Mouse (Mus musculus) liver, adult 2 months (tissue): Measurements from ENCODE around the gene Prlhr. TPM values are rescaled to one million over a fixed set of nuclear protein-coding genes. Genes with fewer than 3 reads are reported as not detected.

Experiments used
- DNase-seq: peaks from one replicate; pipeline ENCODE4 v3.0.0-alpha.2; 2011; ENCODE audit warnings: low read depth, low spot score; ENCODE audit errors: extremely low read depth
- H3K27ac ChIP-seq: fragments of 200-500 bp; replicated peaks from 2 replicates; pipeline ENCODE4 v1.5.1; 2012; ENCODE audit warnings: low read depth, mild to moderate bottlenecking, control low read depth, inconsistent platforms, low read length; ENCODE audit not compliant: insufficient read depth
- H3K27me3 ChIP-seq: fragments of 200-500 bp; 2 replicates; pipeline ENCODE4 v1.6.1; 2012; ENCODE audit warnings: mild to moderate bottlenecking, moderate library complexity, low read length, inconsistent platforms; ENCODE audit not compliant: control insufficient read depth, insufficient read depth
- H3K36me3 ChIP-seq: fragments of 200-500 bp; 2 replicates; pipeline ENCODE4 v1.6.1; 2012; ENCODE audit warnings: low read length, inconsistent platforms; ENCODE audit not compliant: control insufficient read depth, insufficient read depth
- H3K4me1 ChIP-seq: fragments of 200-500 bp; 2 replicates; pipeline ENCODE4 v1.6.1; 2011; ENCODE audit warnings: low read length; ENCODE audit not compliant: control insufficient read depth, insufficient read depth
- H3K4me3 ChIP-seq: fragments of 200-500 bp; 2 replicates; pipeline ENCODE4 v1.5.1; 2011; ENCODE audit warnings: low read depth, mild to moderate bottlenecking, control low read depth, low read length, moderate library complexity; ENCODE audit not compliant: insufficient read depth
- H3K79me2 ChIP-seq: fragments of 200-500 bp; 2 replicates; pipeline ENCODE4 v1.6.1; 2012; ENCODE audit warnings: inconsistent platforms, mild to moderate bottlenecking, low read length, moderate library complexity; ENCODE audit not compliant: control insufficient read depth, insufficient read depth
- H3K9ac ChIP-seq: fragments of 200-500 bp; 2 replicates; pipeline ENCODE4 v1.6.1; 2012; ENCODE audit warnings: low read depth, mild to moderate bottlenecking, control low read depth, inconsistent platforms, low read length
- CTCF ChIP-seq: fragments of 200-500 bp; IDR thresholded peaks from 2 replicates; pipeline ENCODE4 v1.5.1; 2011; ENCODE audit warnings: low read depth, low read length, control low read depth
- POLR2A ChIP-seq: fragments of 200-500 bp; IDR thresholded peaks from 2 replicates; pipeline ENCODE4 v1.6.1; 2011; ENCODE audit warnings: low read length, control low read depth; ENCODE audit not compliant: insufficient read depth; ENCODE audit errors: extremely low read depth
- whole genome bisulfite sequencing: fragments of 180-500 bp; shearing (Covaris S2); methylation state at CpG from one replicate; pipeline ENCODE4 v1.1.7; 2018; 5-methylcytosine and 5-hydroxymethylcytosine counted together
- polyA plus RNA-seq: library from polyadenylated mRNA; depleted of rRNA; stranded (reverse); fragments of >200 nt; gene quantifications from 2 replicates; pipeline ENCODE4 v1.2.3, GENCODE M21; 2012; rRNA removed
- total RNA-seq: library from RNA; depleted of rRNA; stranded (reverse); fragments of >200 nt; gene quantifications from 2 replicates; pipeline ENCODE4 v1.2.3, GENCODE M21; 2014; rRNA removed

Gene Prlhr
- total and polyA plus RNA-seq, 2 experiments: not detected

DNA sequence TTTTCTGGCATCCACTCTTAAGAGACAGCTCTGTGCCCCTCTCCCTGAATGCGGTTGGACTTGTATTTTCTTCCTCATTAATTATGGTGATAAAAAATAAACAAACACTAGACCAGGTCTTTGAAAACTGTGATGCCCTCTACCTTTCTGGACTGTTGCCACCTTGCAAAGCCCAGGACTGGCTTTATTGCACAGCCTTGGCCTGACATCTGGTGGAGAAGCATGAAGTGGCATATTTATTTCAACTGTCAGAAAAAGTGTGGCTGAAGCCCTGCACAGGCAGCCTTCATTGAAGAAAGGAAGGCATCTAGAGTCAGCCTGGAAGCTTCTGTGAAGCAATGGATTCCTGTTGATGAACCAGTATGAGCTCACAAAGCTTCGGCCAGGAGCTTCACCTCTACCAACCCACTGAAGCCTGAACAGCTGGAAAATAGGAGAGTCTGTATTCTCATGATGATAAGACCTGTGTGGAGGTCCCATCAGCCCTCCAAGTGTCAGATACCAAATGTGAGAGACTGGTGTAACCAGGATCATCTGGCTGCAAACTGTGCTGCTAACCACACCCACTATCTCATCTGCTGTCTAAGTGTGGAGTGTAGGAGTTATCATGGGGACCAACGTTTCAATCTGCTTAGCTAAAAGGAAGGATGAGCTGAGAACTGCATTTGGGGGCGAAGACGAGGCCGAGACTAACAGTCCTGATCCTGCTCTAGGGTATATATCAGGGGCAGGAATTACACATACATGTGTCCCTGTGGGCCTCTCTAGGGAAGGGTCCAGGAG lies 35.6 kb downstream of the Prlhr start:
- Histone ChIP-seq H3K4me3 (no peak overlapping the region), H3K9ac (no peak overlapping the region), H3K27ac (no peak overlapping the region), H3K4me1 (no peaks in the 10 kb centered on the region), H3K27me3 (no peaks in the 10 kb centered on the region), H3K79me2 (no peaks in the 10 kb centered on the region), H3K36me3 (no peaks in the 10 kb centered on the region)
- TF ChIP-seq POLR2A: no peak
- WGBS: 85% methylated on average over 6 of the region's 6 CpGs
- DNase-seq: no peak

- Histone ChIP-seq H3K27me3 (no peaks in the 10 kb centered on the region), H3K4me3 (no peak overlapping the region), H3K9ac (no peak overlapping the region), H3K27ac (no peak overlapping the region), H3K4me1 (no peaks in the 10 kb centered on the region), H3K79me2 (no peaks in the 10 kb centered on the region), H3K36me3 (no peaks in the 10 kb centered on the region)
- DNase-seq: no peak
- 63% methylated on average over 1 of the region's 1 CpGs for WGBS
- TF ChIP-seq POLR2A (no peak), CTCF (0 out of 2 replicates have a peak, but pooled peaks have one; percentile 14)
Measured at GRCm38 (mm10) chr19:60417611-60418010, 50.5 kb downstream of the Prlhr start.

Other genes with a start within 250 kb of the Prlhr start
- 7.7 and 13.4 TPM in 2 replicates for gene Fam204a, start 241.6 kb downstream of the Prlhr start, total RNA-seq
- 1.7 and 1.8 TPM in 2 replicates for gene Fam204a, start 241.6 kb downstream of the Prlhr start, polyA plus RNA-seq
- gene Cacul1, start 112.7 kb upstream of the Prlhr start, total RNA-seq: 28.1 and 38.2 TPM in 2 replicates
- gene Cacul1, start 112.7 kb upstream of the Prlhr start, polyA plus RNA-seq: 12.1 and 12.2 TPM in 2 replicates